Mouse (Mus musculus): Measurements from ENCODE around the gene Ephb4. TPM values are rescaled to one million over a fixed set of nuclear protein-coding genes. Genes with fewer than 3 reads are reported as not detected.
A peak's percentile ranks its signal among the peaks of the same experiment; 100 is the strongest.

Gene Ephb4
- total and polyA plus RNA-seq, 3 experiments = 0.08 to 0.12 TPM; not detected in 1

DNA sequence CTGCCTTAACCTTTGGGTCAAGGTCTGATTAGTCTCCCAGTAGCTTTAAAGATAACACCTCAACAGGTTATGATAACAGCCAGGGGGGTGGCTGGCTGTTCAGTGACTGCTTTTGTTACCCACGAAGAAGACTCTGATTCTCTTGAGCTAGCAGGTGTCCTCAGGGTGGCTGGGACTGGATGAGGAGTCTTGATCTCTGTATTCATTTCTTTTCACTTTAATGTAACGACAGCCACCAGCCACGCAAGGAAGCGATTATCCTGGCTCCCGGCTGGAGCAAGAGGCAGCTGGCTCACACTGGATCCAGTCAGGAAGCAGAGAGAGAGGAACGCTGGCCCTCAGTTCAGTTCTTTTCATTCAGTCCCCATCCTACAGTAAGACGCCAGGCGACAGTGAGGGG lies 12.7 kb upstream of the Ephb4 start:
- no peaks in the 10 kb centered on the region for H3K27me3 ChIP-seq (ENCODE audit: control insufficient read depth in 1 of 2, insufficient read depth in 2 of 2, low read length in 2 of 2)
- TF ChIP-seq ZNF384 (IDR thresholded peaks at IDR 0.05; ENCODE audit: low read depth, low read length) (no peak), MEF2A (IDR thresholded peaks at IDR 0.05; ENCODE audit: extremely low read depth, insufficient replicate concordance, low read depth, low read length, poor library complexity, severe bottlenecking) (no peak), CTCF (IDR thresholded peaks at IDR 0.05 in 2 of 3, conservative IDR thresholded peaks at IDR 0.05 in 1 of 3; ENCODE audit: control insufficient read depth in 1 of 3, insufficient read depth in 1 of 3, low read depth in 2 of 3, low read length in 3 of 3, poor library complexity in 1 of 3, severe bottlenecking in 1 of 3) (no peak), MAX (IDR thresholded peaks at IDR 0.05; ENCODE audit: low read length) (no peak), E2F4 (IDR thresholded peaks at IDR 0.05; ENCODE audit: borderline replicate concordance, low read depth, low read length) (no peak), ZKSCAN1 (IDR thresholded peaks at IDR 0.05; ENCODE audit: low read depth, low read length) (no peak), TAL1 (IDR thresholded peaks at IDR 0.05; ENCODE audit: low read length) (no peak), MXI1 (IDR thresholded peaks at IDR 0.05; ENCODE audit: low read depth, low read length) (no peak), TCF12 (IDR thresholded peaks at IDR 0.05; ENCODE audit: low read depth, low read length) (no peak)
- DNase-seq (ENCODE audit: low read depth, low spot score) = no peak
- H3K9me3 ChIP-seq (replicated peaks; ENCODE audit: insufficient read depth, low read length) = no peaks in the 10 kb centered on the region
- no peak overlapping the region for H3K27ac ChIP-seq (ENCODE audit: control insufficient read depth, low read depth, low read length)
- peaks cover 0 to 19% of the 10 kb centered on the region in 2 experiments; a peak in 2 of 4 replicates for H3K36me3 ChIP-seq (ENCODE audit: control insufficient read depth in 1 of 2, insufficient read depth in 2 of 2, low read length in 2 of 2)
- H3K4me3 ChIP-seq (ENCODE audit: control insufficient read depth in 1 of 2, insufficient read depth in 1 of 2, low read depth in 2 of 2, low read length in 2 of 2) = no peak overlapping the region
- no peak overlapping the region for H3K9ac ChIP-seq (ENCODE audit: control insufficient read depth, low read depth, low read length, poor library complexity, severe bottlenecking)
- no peaks in the 10 kb centered on the region; the same call in 1 of the 2 replicates for H3K79me2 ChIP-seq (ENCODE audit: control insufficient read depth, insufficient read depth, low read length, poor library complexity)
- peaks cover 2 to 36% of the 10 kb centered on the region in 2 experiments for H3K4me1 ChIP-seq (ENCODE audit: control insufficient read depth in 1 of 2, insufficient read depth in 2 of 2, low read length in 2 of 2)

- peaks cover 0 to 15% of the 10 kb centered on the region in 2 experiments; a peak in 2 of 4 replicates for H3K36me3 ChIP-seq (ENCODE audit: control insufficient read depth in 1 of 2, insufficient read depth in 2 of 2, low read length in 2 of 2)
- H3K4me1 ChIP-seq (ENCODE audit: control insufficient read depth in 1 of 2, insufficient read depth in 2 of 2, low read length in 2 of 2) = peaks cover 2 to 30% of the 10 kb centered on the region in 2 experiments
- TF ChIP-seq TCF12 (IDR thresholded peaks at IDR 0.05; ENCODE audit: low read depth, low read length) (0 out of 2 replicates have a peak, but pooled peaks have one; percentile 18), SIN3A (IDR thresholded peaks at IDR 0.05; ENCODE audit: low read length) (peak; percentile 82), MAZ (IDR thresholded peaks at IDR 0.05; ENCODE audit: low read depth, low read length) (peak; percentile 28; the same call in 1 of the 2 replicates), TBP (IDR thresholded peaks at IDR 0.05; ENCODE audit: low read depth, low read length) (peak; percentile 47; the same call in 1 of the 2 replicates), MYC (IDR thresholded peaks at IDR 0.05; ENCODE audit: low read depth, low read length) (peak; percentile 74; the same call in 1 of the 2 replicates), MAX (IDR thresholded peaks at IDR 0.05; ENCODE audit: low read length) (peak; percentile 79), GATA1 (IDR thresholded peaks at IDR 0.05; ENCODE audit: low read depth, low read length) (0 out of 2 replicates have a peak, but pooled peaks have one; percentile 48), ZNF384 (IDR thresholded peaks at IDR 0.05; ENCODE audit: low read depth, low read length) (peak; percentile 75), ETS1 (IDR thresholded peaks at IDR 0.05; ENCODE audit: low read depth, low read length) (0 out of 2 replicates have a peak, but pooled peaks have one; percentile 31), MXI1 (IDR thresholded peaks at IDR 0.05; ENCODE audit: low read depth, low read length) (peak; percentile 91), USF2 (IDR thresholded peaks at IDR 0.05; ENCODE audit: borderline replicate concordance in 1 of 2, insufficient read depth in 1 of 2, low read depth in 1 of 2, low read length in 2 of 2) (peak; percentile 73 to 87), ZKSCAN1 (IDR thresholded peaks at IDR 0.05; ENCODE audit: low read depth, low read length) (no peak), BHLHE40 (IDR thresholded peaks at IDR 0.05; ENCODE audit: borderline replicate concordance, low read depth, low read length) (peak; percentile 78), USF1 (IDR thresholded peaks at IDR 0.05; ENCODE audit: low read depth, low read length) (peak; percentile 96), EP300 (IDR thresholded peaks at IDR 0.05; ENCODE audit: low read depth in 1 of 2, low read length in 2 of 2) (no peak), NELFE (IDR thresholded peaks at IDR 0.05; ENCODE audit: low read depth, low read length) (peak; percentile 46), HCFC1 (IDR thresholded peaks at IDR 0.05; ENCODE audit: low read depth, low read length) (peak; percentile 95), POLR2A (IDR thresholded peaks at IDR 0.05; ENCODE audit: control insufficient read depth in 1 of 2, insufficient read depth in 1 of 2, low read depth in 1 of 2, low read length in 2 of 2, poor library complexity in 1 of 2) (peak in 1 of 2 experiments; percentile 80; a peak in 2 of 4 replicates), NRF1 (IDR thresholded peaks at IDR 0.05; ENCODE audit: insufficient read depth, low read depth, low read length, poor library complexity, severe bottlenecking) (peak; percentile 49; the same call in 1 of the 2 replicates), SMC3 (IDR thresholded peaks at IDR 0.05; ENCODE audit: low read depth, low read length) (no peak), MAFK (IDR thresholded peaks at IDR 0.05; ENCODE audit: borderline replicate concordance, low read depth, low read length) (no peak), CTCF (IDR thresholded peaks at IDR 0.05 in 2 of 3, conservative IDR thresholded peaks at IDR 0.05 in 1 of 3; ENCODE audit: control insufficient read depth in 1 of 3, insufficient read depth in 1 of 3, low read depth in 2 of 3, low read length in 3 of 3, poor library complexity in 1 of 3, severe bottlenecking in 1 of 3) (0 out of 6 replicates have a peak, but pooled peaks of 1 of the 3 experiments have one; percentile 9), MYB (IDR thresholded peaks at IDR 0.05; ENCODE audit: low read depth, low read length) (no peak)
- H3K27ac ChIP-seq (ENCODE audit: control insufficient read depth, low read depth, low read length) = peak overlapping the region; percentile 43
- H3K9me3 ChIP-seq (replicated peaks; ENCODE audit: insufficient read depth, low read length) = no peaks in the 10 kb centered on the region
- no peaks in the 10 kb centered on the region; the same call in 1 of the 2 replicates for H3K79me2 ChIP-seq (ENCODE audit: control insufficient read depth, insufficient read depth, low read length, poor library complexity)
- H3K27me3 ChIP-seq (ENCODE audit: control insufficient read depth in 1 of 2, insufficient read depth in 2 of 2, low read length in 2 of 2) = no peaks in the 10 kb centered on the region
- peak overlapping the region; percentile 32 to 89 for H3K4me3 ChIP-seq (ENCODE audit: control insufficient read depth in 1 of 2, insufficient read depth in 1 of 2, low read depth in 2 of 2, low read length in 2 of 2)
- H3K9ac ChIP-seq (ENCODE audit: control insufficient read depth, low read depth, low read length, poor library complexity, severe bottlenecking) = peak overlapping the region; percentile 82
- DNase-seq (ENCODE audit: low read depth, low spot score) = peak; percentile 88
Measured at GRCm38 (mm10) chr5:137338256-137338655, 11.7 kb upstream of the Ephb4 start.

All from MEL (cell line).